Mouse (Mus musculus) T-helper 1 cell (primary cell): ENCODE measurements around the gene Ctnnd2.
"Not testable (repeated sequence)": the region's sequence is repeated elsewhere in the genome, so short reads cannot be mapped to it uniquely, and the experiment has no call there.

Source experiments
- in situ Hi-C: fragments of 300-600 bp; cut with MboI, MseI; formaldehyde crosslinking; loops from one replicate; pipeline ENCODE4 v1.15.1; 2025; ENCODE audit warnings: high pct_unique_total_duplicates

The Ctnnd2 gene

DNA sequence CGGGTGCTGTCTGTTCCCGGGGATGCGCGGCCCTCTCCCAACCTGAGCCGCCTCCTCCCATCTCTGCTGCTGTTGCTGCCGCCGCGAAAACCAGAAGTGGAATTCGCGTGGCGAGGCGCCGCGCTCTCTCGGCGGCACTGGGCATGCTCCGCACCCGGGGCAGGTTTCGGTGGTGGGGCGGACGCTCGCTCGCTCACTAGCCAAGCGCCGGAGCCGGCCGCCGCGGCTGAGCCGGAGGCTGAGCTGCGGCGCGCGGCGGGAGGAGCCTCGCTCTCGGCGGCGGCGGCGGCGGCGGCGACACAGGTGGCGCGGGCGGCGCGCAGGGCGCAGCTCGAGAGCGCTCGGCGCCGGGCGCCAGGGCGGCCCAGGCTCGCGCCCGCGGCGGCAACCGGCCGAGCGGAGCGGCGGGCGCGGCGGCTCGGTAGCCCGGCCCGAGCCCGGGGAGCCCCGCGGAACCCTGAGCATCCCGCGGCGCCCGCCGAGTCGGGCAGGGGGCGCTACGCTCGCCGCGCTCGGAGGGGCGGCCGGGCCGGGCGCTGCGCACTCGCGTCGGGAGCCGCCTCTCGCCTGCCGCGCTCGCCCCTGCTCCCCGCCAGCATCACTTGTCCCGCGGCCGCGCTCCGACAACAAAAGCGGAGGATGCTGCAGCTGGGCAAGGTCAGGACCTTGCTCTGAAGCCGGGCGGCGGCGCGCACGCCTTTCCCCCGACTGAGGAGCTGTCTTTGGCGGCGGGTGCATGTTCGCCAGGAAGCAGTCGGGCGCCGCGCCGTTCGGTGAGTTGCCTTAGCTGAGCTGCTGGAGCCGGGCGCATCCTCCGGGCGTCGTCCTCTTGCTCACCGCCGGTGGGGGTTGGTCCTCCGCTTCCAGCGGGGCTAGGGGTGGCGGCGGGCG is at the start of gene Ctnnd2:
Gene Ctnnd2, plus strand, starts transcription at position 203 of the 891 bp plus-strand sequence.
- in situ Hi-C loops = no loop called here

DNA sequence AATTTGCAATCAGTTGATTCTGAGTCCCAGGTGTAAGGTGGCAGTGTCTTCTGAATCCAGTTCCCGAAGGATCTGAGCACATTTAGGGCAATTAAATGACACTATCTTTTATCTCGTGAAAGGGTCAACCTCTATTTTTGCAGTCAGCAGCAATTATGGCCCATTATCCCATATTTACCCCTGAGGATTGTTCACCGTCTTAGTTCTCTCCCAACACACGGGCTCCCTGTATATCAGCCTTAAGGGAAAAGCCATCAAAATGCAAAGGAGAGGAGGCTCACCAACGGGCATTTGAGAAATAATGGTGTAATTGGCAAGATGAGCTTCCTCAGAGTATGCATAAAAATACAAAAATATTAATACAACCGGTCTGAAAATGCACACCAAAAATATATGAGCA is 41.7 kb upstream of the Ctnnd2 start:
- in situ Hi-C loops = no loop called here

DNA sequence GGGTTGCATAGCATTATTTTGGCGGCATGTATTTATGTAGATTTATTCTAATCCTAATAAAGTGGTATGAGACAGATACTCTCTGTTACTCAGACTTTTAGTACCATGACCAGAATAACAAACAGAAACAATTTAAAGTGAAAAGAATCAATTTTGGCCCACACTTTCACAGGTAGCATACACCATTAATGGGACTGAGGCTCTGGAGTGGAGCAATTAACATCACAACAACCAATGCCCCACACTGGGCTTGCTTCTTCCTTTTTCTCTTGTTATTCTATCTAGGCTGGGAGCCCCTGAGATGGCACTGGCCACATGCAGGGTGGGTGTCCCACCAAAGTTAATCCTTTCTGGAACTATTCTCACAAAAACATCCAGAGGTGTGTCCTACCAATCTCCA is 32.8 kb upstream of the Ctnnd2 start:
- in situ Hi-C loops = not testable (repeated sequence)

DNA sequence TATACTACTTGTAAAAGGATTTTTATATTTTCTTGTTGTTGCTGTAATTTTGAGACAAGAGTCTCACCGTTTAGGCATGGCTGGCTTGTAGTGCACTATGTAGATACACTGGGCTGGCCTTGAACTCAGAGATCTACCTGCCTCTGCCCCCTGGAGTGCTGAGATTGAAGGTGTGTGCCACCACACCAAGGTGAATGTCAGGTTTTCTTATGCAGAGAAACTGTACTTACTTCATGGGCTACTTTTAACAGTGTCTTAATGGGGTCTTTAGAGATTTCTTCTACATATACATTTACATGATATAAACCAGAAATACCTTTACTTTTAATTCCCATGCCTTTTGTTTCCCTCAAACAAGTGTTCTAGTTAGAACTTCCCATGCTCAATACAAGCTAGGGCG is 27.0 kb upstream of the Ctnnd2 start:
- in situ Hi-C loops = no loop called here

DNA sequence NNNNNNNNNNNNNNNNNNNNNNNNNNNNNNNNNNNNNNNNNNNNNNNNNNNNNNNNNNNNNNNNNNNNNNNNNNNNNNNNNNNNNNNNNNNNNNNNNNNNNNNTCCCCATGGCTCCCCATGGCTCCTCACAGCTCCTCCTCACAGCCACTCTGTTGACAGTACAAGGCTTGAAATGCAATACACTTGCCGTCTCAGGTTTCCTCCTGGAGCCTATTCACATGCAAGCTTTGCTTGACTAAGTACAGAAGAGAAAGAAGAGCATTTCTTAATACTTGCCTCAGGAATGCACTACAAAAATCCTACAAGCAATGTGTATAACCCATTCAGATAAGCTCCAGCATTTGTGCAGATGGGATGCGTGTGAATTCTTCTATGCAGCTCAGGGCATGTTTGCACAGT is 20.2 kb upstream of the Ctnnd2 start:
- in situ Hi-C loops = no loop called here

DNA sequence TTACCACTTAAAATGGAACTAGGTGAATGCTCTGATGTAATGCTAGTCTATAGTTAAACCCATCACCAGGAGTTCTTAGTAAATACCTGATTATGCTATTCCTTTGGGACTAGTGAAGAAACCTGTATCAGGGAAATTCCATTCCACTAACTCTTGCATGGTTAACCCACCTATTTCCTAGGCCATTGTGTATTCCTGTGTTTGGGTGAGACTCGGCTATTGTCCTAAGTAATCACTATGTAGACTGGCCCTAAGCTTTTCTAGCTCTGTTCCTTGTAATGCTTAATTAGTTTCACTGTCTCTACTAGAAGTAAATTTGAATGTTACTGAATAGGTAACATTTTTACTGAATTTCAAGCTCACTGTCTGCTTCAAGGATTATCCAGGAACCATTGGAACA is 14.4 kb upstream of the Ctnnd2 start:
- in situ Hi-C loops = no loop called here

DNA sequence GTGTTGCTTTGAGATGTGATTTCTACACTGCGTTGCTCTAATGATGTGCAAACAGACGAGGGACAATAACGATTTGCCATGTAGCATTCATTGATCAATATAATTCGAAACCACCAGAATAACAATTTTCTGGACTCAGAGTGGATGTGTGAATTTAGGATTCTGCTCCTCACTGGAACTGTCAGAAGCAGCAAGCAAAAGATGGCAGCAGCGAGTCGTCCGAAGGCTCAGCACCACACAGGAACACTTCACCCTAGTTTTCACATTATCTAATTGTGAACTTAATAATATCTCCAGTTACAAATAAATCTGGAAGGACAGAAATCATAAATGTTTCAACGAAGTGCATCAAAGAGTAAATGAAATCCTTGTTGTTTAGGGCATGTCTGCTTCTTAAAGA is 2.4 kb upstream of the Ctnnd2 start:
- in situ Hi-C loops = no loop called here

DNA sequence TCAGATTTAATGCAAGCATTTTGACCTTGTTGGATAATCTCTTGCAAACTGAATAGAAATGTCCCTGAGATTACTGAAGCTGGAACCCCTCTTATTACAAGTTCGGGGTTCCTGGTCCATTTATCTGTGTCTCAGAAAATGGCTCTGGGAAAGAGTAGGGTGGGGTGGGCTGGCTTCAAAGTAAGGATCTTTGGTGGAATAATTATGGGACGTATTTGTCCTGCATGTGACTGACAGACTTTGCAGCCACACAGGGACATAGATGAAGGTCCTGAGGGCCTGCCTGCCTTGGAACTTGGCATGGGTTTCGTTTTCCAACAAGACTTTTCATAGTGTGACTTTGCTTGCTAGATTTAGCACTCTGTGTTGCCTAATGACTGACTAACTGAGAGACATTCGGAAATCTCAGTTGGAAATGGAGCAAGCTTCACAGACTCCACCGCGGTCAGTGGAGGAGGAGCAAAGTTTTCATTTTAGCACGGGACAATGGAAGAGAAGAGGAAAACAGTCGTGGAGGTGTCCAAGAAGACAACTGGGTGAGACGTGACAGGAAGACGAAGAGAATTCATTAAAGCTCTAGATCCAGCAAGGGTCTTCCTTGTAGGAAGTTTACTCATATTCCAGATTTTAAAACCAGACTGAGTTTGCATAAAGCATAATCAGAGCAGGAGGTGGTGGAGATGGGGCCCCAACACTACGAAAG is 749 bp upstream of the Ctnnd2 start:
- in situ Hi-C loops = no loop called here

DNA sequence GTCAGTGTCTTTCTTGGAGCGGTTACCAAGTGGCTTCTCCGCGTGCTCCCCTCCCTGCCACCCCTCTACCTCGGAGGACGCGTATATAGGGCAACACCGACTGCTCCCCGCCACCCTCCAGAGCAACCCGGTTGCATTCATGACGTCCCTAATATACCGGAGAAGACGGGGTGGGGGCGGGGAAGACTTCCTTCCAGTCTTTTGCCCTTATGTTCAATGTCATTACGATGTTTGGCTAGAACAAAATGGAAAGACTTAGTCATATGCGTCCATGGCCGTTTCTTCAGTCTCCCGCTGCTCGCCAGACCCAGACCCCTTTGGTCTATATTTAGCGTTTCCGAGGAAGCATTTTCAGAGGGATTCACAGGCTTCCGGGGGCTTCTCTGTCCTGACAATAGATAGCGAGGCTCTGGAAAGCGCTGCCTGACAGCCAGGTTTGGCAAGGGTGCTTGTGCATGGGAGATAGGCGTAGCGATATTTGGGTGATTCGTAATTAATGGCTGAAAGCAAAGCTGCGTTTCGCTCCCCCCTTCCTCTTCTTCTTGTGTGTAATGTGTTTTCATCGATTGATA is 1.1 kb downstream of the Ctnnd2 start:
- in situ Hi-C loops = no loop called here

DNA sequence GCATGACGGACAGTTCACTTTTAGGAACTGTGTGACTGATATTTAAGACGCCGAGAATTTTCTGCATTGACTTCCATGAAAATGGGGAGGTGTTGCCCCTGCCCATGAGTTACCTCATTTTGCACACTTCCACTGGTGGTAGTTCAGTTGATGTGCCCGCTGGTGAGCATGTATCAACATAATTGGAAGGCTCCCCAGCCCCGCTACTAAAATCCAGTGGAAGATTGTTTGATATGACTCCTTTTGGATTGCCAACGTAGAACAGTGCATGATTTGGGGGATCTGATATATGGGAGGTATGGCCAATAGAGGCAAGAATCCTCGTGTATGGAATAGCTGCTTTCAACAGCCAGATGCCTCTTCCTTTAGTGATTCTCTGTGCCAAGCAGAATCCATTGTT is 1.9 kb downstream of the Ctnnd2 start:
- in situ Hi-C loops = no loop called here

DNA sequence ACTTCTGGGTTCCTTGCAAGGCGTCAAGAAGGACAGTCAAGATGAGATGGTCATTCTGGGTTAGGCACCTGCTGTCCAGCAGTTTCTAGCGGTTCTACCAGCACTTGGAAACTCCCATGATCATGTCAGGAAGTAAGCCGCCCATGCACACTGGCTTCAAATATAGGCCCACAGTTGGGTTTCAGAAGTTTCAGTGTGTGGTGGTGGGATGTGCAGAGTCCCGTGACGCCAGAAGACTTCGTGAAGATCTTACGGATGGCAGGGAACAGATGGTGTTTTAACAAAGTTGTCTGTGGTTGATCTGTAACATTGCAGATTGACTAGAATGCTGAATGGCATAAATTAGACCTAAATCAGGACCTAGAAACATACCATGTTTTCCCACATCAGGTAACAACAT is 11.6 kb downstream of the Ctnnd2 start:
- in situ Hi-C loops = no loop called here

DNA sequence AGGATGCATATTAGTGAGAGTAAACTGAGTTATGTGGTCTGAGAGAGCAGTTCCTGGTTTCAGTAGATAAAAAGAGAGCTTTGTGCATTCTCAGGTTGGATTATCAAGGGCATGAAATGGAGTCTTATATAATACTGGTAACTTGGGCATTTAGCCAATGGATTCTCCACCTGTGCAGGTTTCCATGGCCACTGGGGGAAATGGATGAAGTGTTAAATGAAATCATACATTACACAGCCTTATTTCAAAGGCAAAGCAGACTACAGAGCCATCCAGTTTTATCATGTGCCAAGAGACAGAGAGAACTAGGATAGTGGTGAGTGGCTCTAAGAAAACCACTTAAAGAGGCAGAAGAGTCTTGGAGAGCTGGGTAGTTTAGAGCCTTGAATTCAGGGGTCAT is 18.5 kb downstream of the Ctnnd2 start:
- in situ Hi-C loops = no loop called here

DNA sequence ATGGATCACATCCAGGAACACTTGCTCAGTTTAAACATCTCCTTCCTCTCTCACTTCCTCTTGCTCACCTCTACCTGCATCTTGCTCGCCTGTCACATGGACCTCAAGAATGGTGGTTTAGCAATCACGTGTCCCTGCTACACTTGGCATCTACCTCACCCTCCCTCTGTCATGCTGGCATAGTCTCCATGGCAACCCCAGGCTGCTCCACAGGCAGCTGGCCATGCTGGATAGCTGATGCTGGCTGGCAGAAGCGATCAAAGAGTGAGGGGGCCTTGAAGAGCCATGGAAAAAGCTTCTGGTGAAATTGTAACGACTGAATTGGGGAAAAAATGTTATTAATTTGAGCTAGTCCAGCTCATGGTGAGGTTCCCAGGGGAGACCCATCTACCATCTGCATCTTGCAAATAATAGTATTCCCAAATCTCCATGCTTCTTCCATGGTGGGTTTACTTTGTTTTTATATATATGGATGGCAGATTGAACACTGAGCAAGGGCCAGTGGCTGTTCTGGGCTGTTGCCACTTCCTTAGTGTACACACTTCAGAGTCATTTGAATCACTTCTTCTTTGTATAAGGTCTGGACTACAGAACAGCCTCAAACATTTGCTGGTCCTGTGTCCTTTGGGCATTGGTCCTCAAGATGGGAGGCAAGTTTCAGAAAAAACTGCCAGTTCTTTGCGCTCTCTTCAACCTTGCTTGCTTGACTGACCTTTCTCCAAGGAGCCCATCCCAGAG is 19.7 kb downstream of the Ctnnd2 start:
- in situ Hi-C loops = no loop called here

DNA sequence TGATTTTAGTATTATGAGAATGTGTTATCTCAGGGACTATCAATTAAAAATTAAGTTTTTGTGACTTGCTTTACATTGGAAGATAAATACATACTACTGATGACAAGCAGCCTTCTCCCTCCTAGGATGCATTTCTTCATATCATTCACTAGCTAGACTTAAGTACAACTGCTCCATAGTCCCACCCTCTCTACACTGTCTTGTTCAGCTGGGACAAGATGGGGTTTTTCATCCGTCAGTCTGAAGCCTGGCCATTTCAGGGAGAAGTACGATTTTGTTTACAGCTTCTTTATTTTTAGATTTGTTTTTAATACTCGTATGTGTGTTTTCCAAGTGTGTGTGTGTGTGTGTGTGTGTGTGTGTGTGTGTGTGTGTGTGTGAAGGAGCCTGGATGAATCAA is 26.0 kb downstream of the Ctnnd2 start:
- in situ Hi-C loops = no loop called here

DNA sequence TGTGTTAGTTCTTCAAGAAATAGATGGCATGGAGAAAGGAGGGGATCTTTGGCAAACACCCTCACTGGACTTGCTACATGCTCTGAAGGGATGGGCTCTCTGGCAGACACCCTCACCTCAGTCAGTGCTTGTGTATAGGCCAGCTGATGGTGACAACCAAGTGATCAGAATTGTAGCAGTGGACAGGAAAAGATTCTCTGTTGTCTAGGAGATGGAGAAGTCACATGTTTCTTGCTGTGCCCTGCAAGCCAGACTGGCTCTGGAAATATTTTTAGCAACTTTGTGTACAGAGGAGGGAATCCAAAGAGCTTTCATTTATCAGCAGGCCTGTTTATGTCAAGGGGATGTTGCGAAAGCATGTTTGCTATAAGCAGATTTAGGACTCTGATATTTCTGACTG is 27.4 kb downstream of the Ctnnd2 start:
- in situ Hi-C loops = loop anchor here (10.0 kb wide), 1 partner anchor 265 kb away; no protein-coding TSS in a partner anchor

DNA sequence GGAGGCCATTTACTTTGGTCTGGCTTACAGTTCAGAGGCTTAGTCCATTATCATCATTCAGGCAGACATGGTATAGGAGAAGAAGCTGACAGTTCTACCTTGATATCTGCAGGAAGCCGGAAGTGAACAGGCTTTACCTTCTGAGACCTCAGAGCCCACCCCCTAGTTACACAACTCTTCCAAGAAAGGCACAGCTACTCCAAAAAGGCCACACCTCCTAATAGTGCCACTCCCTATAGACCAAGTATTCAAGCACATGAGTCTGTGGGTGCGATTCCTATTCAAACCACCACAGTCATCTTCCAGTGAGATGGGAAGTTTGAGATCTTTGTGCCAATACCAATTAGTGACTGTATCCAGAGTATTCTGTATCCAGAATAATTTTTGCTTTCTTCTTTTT is 28.8 kb downstream of the Ctnnd2 start:
- in situ Hi-C loops = loop anchor here (10.0 kb wide), 1 partner anchor 264 kb away; no protein-coding TSS in a partner anchor

DNA sequence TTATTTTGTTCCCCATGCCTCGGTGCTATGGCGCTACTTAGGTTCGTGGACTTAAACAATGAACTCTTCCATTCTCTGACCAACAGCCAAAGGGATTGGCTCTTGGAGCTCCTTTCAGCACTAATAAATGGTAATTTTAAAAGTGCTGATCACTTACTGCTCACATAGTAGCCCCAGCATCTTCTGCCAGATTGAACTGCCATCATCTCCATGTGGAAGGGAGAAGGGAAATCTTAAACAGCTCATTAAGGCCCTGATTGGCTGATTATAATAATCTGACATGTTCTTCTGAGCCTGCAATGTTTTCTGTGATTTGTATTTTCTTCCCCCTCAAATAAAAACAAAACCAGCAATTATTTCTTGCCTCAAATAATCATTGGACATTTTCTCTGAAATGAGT is 29.2 kb downstream of the Ctnnd2 start:
- in situ Hi-C loops = loop anchor here (10.0 kb wide), 1 partner anchor 263 kb away; no protein-coding TSS in a partner anchor

DNA sequence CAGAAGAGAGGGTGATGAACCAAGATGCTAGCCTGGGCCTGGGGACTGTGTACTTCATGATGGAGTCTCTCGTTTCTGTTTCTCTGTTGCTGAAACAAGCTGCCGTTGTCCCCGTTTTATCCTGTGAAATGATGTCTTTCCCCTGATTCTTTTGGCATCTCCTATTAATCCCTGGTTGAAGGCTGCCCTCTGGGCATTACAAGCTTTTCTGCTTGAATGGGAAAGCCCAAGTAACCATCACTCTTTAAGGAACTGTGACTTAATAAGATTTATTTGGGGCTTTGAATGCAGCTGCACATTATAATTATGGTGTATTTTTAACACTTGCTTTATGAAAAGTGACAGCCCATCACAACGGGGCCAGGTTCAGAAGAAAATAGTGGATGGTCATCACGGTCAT is 40.4 kb downstream of the Ctnnd2 start:
- in situ Hi-C loops = no loop called here

DNA sequence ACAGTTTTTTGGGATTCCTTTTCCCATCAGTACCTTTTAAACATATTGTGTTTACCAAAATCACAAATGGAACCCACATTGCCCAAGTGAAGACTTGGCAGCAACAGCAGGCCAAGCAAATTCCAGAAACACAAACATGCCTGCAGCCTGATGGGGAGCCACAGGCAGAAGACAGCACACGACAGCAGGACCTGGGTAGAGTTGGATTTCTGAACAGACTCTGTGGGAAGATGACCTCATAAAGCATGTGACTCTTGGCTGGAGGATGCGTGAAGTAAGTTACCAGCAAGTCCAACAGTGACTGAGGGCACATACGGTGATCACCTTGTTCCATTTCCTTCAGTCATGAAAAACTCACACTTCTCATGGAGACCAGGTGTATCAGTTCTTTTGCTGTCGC is 43.5 kb downstream of the Ctnnd2 start:
- in situ Hi-C loops = no loop called here

DNA sequence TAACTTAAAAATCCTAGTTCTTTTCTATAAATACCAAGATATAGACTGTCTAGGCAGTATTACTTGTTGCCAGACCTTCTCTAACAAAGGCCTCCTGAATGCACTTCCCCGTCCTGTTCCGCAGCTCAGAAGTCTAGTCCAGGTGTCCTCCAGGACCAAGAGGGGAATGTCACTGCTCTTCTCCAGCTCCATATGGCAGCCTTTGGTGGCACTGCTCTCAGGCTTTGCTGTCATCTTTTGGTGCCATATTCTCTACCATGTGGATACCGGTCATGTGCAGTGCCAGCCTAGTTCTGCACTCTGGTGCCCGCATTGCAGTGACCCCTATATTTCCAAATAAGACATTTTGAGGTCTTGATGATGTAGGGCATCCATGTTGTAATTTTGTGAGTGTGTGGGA is 56.7 kb downstream of the Ctnnd2 start:
- in situ Hi-C loops = no loop called here

DNA sequence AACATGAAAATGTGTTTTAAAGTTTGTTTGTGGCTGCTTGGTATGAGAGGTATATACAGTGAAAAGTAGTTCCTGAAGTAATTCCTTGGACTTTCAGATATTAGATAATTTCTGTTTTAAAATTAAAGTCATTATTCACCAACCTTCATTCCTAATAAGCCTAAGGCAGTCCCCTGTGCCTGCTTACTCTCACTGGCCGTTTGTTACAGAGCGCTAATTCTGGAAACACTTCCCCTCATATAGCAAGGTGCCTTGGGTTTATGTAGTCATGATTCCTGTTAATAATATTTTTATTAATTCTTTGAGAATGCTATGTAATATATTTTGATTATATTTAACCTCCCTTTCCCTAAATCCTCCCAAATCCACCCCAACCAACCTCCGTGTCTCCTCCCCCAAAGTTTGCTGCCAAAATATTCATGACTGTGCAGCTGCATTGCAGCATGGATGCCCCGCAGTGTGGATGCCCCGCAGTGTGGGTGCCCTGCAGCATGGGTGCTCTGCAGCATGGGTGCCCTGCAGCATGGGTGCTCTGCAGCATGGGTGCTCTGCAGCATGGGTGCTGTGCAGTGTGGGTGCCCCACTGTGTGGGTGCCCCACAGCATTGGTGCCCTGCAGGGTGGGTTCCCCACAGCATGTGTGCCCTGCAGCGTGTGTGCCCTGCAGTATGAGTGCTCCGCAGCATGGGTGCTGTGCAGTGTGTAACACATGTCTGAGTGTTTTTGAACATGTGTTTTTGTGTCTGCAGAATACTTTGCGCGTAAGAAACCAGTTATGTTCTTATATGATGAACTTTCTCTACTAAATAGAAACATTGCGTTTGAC is 63.0 kb downstream of the Ctnnd2 start:
- in situ Hi-C loops = no loop called here
